Mouse (Mus musculus) frontal cortex, postnatal 25 days (tissue): ENCODE measurements around the gene Arrdc3.

ENCODE experiments used
- DNase-seq, 2 experiments: peaks; one replicate each; pipeline ENCODE4 v3.0.0; 2022; ENCODE audit warnings: low spot score in 2 of 2

The Arrdc3 gene

DNA sequence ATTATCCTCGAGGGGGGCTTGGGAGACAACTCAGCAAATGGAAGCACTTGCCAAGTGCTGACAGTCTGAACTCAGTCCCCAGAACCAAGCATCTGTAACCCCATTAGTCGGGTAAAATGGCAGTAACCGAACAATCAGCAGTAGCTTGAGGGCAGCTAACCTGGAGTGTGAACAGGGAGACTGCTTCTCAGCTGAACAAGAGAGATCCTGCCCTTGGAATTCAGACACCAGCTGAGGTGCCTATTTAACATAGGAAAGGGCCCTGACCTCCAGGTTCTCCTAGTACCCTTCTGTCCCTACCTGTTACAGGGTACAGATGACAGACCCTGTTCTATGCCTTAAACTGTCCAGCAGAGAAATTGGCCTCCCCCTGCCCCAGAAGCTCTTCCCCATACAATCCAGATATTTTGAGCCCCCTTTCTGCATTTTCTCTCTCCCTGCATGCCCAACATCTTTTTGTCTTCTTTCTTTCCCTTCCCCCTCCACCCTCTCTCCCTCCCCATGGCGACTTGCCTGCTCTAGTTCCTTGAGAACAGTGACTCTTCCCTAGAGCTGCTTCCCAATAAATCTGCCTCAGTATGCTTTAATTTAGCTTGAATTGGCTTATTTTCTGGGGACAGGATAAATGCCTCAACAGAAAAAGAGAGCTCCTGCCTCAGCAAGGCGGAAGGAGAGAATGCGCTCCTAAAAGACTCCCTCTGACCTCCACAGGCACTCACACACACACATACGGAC lies 38.6 kb downstream of the Arrdc3 start:
- no peak for DNase-seq

DNA sequence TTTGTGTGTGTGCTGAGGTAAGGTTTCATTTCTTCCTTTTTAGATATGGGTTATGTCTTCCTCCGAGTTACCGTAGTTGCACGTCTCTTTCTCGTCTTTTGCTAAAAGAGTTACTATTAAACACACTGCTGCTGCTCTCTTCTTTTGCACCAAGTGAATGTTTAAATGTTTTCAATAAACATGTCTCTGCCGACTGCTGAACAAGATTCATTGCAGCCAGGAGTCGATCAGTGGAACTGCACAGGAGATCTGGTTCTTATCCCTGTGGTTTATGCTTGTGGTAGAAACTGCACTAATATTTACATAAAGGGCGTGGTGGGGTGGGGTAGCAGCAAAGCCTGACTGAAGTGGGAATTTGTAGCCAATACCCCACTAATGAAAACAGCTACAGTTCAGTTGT lies 45.0 kb downstream of the Arrdc3 start:
- DNase-seq: no peak

- no peak for DNase-seq
These were observed 46.8 kb downstream of the Arrdc3 start for GRCm38 (mm10) chr13:80930030-80930429.

DNA sequence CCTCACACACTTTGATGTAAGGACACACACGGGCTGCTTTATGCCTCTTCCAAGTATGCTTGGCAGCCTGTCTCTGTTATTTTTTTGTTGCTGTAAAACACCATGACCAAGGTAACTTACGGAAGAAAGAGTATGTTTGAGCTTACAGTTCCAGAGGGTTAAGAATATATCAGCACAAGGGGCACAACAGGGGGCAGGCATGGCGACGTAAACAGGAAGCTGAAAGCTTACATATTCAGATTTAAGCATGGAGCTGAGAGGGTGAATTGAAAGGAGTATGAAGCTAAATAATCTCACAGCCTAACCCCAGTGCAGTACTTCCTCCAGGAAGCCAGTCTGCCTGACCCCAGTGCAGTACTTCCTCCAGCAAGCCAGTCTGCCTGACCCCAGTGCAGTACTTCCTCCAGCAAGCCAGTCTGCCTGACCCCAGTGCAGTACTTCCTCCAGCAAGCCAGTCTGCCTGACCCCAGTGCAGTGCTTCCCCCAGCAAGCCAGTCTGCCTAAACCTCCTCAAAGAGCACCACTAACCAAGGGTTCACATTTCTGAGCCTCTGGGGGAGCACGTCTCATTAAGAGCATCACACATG lies 49.7 kb downstream of the Arrdc3 start:
- DNase-seq: no peak

- DNase-seq: no peak
These were observed 53.2 kb downstream of the Arrdc3 start for GRCm38 (mm10) chr13:80936426-80936825.

DNA sequence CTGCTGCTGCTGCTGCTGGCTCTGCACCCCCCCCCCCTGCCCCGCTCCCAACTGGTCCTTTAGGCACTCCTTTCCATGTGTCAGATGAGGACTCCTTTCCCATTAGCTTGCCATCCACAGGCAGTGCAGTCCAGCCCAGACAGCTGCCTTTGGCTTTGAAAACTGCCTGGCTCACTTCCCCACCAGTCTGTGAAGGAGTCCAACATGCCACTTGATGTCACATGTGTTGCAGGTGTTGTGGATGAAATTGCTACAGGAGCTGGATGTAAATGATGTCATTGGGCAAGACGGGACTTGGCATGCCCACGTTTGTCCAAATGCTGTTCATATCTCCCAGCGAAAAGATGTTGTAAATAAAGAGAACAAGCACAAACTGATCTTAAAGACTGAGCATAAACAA lies 56.0 kb downstream of the Arrdc3 start:
- DNase-seq: no peak

DNA sequence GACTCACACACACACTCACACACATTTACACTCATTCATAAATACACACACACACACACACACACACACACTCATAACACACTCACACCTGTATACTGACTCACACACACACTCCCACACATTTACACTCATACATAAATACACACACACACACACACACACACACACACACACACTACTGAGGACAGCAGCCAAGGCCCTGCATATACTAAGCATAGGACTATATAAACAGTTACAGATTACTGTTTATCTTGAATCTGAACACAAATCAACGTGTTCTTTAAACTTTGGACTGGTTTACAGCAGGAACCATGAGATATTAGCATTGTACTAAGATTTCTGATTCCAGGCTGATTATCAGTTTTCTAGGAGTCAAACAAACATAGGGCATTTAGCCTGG lies 56.7 kb downstream of the Arrdc3 start:
- DNase-seq: no peak

GRCm38 (mm10) chr13:80940421-80940820 lies 57.2 kb downstream of the Arrdc3 start:
- DNase-seq: no peak

- DNase-seq: no peak
These were observed 57.9 kb downstream of the Arrdc3 start for GRCm38 (mm10) chr13:80940860-80941630.

- DNase-seq: no peak
These were observed 61.3 kb downstream of the Arrdc3 start for GRCm38 (mm10) chr13:80944532-80944931.
